Mouse (Mus musculus): ENCODE results near the gene Dynlrb1.

Dynlrb1 gene

GRCm38 (mm10) chr2:155236362-155236992, at the start of gene Dynlrb1:
TSS of gene Dynlrb1 (plus strand) at chr2:155236533.
- DNase-seq, result peak; percentile 99

GRCm38 (mm10) chr2:155207419-155207818, 28.9 kb upstream of the Dynlrb1 start:
- no peak for DNase-seq

DNA sequence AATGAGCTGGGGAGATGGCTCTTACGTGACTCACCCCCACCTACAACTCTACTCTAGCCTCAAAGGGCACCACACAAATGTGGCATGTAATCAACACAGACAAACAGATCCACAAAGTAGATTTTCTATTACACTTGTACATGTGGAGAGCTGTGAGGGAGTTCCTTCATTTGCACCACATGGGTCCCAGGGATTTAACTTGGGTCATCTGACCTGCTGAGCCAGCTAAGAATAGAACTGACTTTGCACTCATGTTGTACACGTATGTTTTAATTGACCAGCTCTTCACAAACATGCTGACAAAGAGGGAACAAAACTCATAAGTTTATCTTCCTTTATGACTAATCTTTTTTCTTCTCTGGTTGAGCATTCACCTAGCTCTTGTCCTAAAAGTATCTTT, 13.2 kb upstream of the Dynlrb1 start:
- DNase-seq, result no peak

DNA sequence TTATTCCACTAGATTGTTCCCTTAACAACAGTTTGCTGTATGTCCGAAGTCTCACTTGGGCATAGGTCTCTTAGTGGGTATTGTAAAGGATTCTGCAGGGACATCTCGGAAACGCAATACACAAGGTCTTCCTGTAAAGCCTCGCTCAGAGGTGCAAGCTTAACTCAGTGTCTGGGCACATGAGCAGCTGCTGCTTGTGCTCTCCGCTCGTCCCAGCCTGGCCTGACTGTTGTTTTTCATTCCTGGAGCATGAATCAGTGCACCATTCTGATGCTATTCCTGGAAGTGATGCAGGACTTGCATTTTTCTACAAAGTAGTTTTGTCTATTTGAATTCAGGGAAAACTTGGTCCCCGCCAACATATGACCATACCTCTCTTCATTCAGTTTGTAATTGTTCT, 11.6 kb upstream of the Dynlrb1 start:
- peak; percentile 36 for DNase-seq

DNA sequence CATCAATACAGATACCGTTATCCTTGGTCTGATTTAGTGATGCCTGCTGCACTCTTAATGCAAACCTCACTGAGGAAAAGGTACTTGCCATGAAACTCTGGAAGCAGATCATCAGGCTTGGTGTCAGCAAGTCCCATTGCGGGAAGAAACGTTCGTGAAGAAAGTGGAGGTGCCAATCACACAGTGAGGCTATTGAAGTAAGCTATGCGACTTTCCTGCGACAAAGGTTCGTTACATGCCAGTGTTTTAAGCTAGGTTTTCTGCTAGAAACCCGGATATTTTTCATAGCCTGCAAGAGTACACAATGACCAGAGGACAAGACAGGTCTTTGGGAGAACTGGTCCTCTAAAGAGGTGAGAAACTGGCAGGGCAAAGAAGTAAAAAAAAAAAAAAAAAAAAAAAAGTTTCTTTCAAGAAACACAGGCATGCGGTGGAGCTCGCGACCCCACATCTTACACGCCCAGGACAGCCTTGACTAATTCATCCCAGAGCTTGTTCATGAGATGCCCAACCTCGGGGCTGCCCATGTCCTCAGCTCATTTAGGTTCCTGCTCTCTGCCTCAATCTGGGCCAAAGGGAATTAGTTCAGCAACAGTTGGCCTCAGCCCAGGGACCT, 479 bp upstream of the Dynlrb1 start:
- no peak for DNase-seq

GRCm38 (mm10) chr2:155237276-155237675, 943 bp downstream of the Dynlrb1 start:
- DNase-seq, result no peak

- DNase-seq, result peak; percentile 25
Measured at GRCm38 (mm10) chr2:155240915-155241314, 4.6 kb downstream of the Dynlrb1 start.

GRCm38 (mm10) chr2:155242296-155242855, 6.0 kb downstream of the Dynlrb1 start:
- DNase-seq, result no peak

- DNase-seq, result no peak
Measured at GRCm38 (mm10) chr2:155246231-155246630, 9.9 kb downstream of the Dynlrb1 start.

GRCm38 (mm10) chr2:155248206-155248605, 11.9 kb downstream of the Dynlrb1 start:
- no peak for DNase-seq

- DNase-seq, result no peak
Measured at GRCm38 (mm10) chr2:155248718-155249117, 12.4 kb downstream of the Dynlrb1 start.

DNA sequence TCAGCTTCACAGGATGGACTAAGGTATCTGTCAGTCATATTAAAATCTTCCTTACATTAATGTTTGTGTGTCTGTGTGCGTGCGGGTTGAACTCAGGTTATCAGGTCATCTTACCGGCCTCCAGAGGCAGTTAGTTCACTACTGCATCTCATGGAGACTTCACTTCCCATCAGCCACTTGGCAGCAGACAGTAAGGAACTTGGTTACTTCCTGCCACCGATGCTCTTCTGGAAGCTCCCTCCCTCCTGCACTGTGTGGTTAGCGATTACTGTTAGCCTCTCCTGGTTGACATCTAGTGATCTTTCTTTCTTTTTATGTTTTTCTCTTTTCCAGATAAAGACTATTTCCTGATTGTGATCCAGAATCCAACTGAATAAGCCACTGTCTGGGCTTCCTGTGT, 13.3 kb downstream of the Dynlrb1 start:
- no peak for DNase-seq

- DNase-seq, result no peak
Measured at GRCm38 (mm10) chr2:155265526-155265925, 29.2 kb downstream of the Dynlrb1 start.

- DNase-seq, result no peak
Measured at GRCm38 (mm10) chr2:155266896-155267295, 30.6 kb downstream of the Dynlrb1 start.

DNA sequence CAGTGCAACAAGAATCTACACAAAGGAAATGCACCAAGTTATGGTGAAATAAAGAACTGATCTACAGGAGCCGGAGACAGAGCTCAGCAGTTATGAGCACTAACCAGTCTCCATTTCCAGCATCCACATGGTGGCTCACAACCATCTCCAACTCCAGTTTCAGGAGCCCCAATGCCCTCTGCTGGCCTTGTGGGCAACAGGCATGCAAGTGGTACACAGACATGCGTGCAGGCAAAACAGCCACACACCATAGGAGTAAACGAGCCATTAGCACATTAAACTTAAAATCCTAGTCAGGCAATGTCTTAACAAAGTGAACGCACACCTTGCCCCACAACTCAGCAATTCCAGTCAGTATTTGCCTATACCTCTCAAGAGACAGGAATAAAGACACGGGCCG, 35.6 kb downstream of the Dynlrb1 start:
- no peak for DNase-seq

DNA sequence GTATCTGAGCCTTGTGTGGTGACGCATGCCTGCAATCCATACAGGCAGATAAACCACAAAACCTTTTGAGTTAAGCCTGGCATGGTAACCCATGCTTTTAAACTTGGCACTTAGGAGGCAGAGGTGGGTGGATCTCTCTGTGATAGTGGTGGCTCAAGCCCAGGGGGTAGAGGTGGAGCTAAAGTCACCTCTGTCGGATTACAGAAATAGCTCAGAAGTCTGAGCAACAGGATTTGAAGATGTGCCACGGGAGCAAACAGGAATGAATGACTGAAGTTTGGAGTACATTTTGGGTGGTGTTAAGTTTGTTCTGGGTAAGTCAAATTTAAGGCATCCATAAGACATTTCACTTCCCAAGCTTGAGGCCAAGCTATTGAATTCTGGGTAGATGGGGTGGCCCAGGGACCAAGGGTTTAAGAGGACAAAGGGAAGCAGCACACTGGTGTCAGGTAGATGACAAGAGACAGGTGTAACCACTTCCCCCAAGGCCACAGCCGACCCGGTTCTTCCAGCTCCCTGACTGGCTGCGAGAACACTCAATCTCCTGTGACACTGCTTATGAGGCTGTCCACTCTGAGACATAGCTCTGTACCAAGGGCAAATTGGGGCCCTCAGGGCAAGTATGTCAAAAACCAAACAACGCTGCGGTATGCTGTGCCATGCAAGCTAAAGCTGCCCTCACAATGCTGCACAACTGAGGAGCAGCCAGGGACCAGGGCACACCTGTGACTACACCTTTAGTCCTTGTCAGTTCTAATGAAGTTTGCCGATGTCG, 36.2 kb downstream of the Dynlrb1 start:
- no peak for DNase-seq

GRCm38 (mm10) chr2:155273603-155274002, 37.3 kb downstream of the Dynlrb1 start:
- no peak for DNase-seq

DNA sequence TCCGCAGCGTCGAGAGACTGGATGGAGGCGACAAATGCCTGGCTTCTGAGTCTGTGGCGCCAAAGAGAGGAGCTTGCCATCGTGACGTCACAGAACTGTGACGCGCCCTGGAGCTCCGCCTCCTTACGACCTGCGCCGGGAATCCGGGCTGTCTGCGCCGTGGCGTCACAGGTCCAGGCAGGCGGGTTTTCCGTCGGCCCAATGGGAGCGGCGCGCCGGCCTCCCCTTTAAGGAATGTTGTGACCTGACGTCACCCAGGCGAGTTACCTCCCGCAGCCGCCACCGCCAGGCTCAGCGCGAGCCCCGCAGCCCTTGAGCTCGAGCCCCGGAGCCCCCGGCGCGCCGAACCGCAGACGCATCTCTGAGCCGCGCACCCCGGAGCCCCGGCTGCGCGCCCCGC, 39.9 kb downstream of the Dynlrb1 start, which contains the start of gene Map1lc3a:
Map1lc3a (plus strand) TSS at position 103 of the 400 bp plus-strand sequence.
- peak; percentile 98 for DNase-seq

DNA sequence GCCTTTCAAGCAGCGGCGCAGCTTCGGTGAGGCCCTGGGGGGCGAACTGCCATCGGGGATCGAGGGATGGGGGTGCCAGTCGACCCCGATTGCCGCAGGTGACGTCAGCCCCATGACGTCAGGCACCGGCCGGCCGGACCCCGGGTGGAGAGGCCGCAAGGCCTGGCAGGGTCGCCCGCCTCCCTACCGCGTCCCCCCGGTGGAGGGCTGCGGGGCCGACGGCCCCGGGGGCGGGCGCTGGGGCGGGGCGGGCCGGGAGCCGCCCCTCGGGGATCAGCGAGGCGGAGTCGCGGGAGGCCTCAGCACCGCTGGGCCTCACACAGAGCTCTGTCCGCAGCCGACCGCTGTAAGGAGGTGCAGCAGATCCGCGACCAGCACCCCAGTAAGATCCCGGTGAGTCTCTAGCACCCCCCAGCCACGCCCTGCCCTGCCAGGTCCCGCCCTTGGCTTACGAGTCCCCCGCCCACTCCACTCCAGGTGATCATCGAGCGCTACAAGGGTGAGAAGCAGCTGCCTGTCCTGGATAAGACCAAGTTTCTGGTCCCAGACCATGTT, 40.4 kb downstream of the Dynlrb1 start:
- DNase-seq, result peak; percentile 53

DNA sequence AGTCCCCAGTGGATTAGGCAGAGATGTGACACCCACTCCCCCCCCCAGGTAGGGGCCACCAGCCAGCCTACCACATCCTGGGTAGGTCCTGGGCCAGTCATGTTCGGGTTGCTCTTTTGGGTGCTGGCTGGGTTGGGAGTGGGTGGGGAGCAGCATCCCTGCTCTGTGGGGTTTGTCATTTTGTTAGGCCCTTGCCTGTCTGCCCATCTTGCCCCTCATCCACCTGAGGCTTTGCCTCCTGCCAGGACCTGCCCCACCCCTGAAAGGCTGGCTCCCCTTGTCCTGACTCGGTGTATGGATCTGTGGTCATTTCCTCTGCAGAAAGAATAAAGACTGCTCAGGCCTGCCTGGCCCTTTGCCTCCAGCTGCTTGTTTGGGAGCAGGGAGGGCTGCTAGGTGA, 41.4 kb downstream of the Dynlrb1 start:
- DNase-seq, result no peak

DNA sequence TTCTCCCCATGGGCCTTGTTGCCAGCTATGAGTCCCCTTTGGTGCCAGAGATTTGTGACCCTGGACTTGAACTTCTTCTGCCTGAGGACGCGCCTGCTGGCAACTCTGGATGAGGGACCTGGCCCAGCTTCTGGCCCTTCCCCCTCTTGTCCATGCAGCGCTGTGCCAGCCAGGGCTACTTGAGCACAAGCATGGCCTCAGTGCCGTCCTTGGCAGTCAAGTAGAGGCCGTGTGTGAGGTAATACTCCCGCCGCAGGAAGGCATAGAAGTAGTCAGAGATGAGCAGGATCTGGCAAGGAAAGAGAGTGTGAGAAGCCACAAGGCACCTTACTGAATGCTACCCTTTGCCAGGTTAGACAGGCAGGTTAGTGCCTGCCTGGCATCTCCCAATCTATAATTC, 42.0 kb downstream of the Dynlrb1 start:
- no peak for DNase-seq

- no peak for DNase-seq
Measured at GRCm38 (mm10) chr2:155279163-155279562, 42.8 kb downstream of the Dynlrb1 start.

- DNase-seq, result no peak
Measured at GRCm38 (mm10) chr2:155280116-155280515, 43.8 kb downstream of the Dynlrb1 start.
